Mouse (Mus musculus) lung, postnatal 0 days (tissue): ENCODE measurements around the gene Sox5.

ENCODE experiments used
- CTCF ChIP-seq: IDR thresholded peaks from 2 replicates; pipeline ENCODE4 v1.5.1; 2016; ENCODE audit warnings: antibody characterized with exemption, mild to moderate bottlenecking
- EP300 ChIP-seq: IDR thresholded peaks from 2 replicates; pipeline ENCODE4 v1.6.1; 2016; ENCODE audit warnings: antibody characterized with exemption, mild to moderate bottlenecking, control low read depth

- no peak for TF ChIP-seq CTCF
- no peak for TF ChIP-seq EP300
Measured at GRCm38 (mm10) chr6:144731251-144731970, 50.4 kb downstream of the Sox5 start.
